Mouse (Mus musculus) thymus, postnatal 36 days (tissue): ENCODE measurements around the gene Ttc22.
A peak's percentile ranks its signal among the peaks of the same experiment; 100 is the strongest.

Experiments used
- DNase-seq, 2 experiments: peaks; one replicate each; pipeline ENCODE4 v3.0.0; 2022; ENCODE audit warnings: mixed read lengths in 2 of 2

Gene Ttc22

GRCm38 (mm10) chr4:106617056-106617455 is 5.2 kb upstream of the Ttc22 start, which contains the start of gene Lexm:
Gene Lexm (minus strand): TSS chr4:106617241.
- DNase-seq, result peak in 1 of 2 experiments; percentile 34

- no peak for DNase-seq
These were observed 3.3 kb upstream of the Ttc22 start for GRCm38 (mm10) chr4:106618898-106619297.

GRCm38 (mm10) chr4:106621428-106621827 is 804 bp upstream of the Ttc22 start:
- DNase-seq, result no peak

- DNase-seq, result no peak
These were observed 480 bp downstream of the Ttc22 start for GRCm38 (mm10) chr4:106622712-106623111.

GRCm38 (mm10) chr4:106624271-106624670 is 2.0 kb downstream of the Ttc22 start:
- DNase-seq, result no peak

GRCm38 (mm10) chr4:106627809-106628208 is 5.6 kb downstream of the Ttc22 start:
- no peak for DNase-seq

- DNase-seq, result no peak
These were observed 6.6 kb downstream of the Ttc22 start for GRCm38 (mm10) chr4:106628650-106629360.

GRCm38 (mm10) chr4:106629374-106629773 is 7.1 kb downstream of the Ttc22 start:
- no peak for DNase-seq

- DNase-seq, result peak; percentile 33 to 53
These were observed 8.3 kb downstream of the Ttc22 start for GRCm38 (mm10) chr4:106630333-106631220.

- no peak for DNase-seq
These were observed 10.1 kb downstream of the Ttc22 start for GRCm38 (mm10) chr4:106632313-106632712.

- DNase-seq, result no peak
These were observed 11.3 kb downstream of the Ttc22 start for GRCm38 (mm10) chr4:106633281-106634085.

GRCm38 (mm10) chr4:106634086-106634479 is 11.9 kb downstream of the Ttc22 start:
- no peak for DNase-seq

GRCm38 (mm10) chr4:106643483-106644217 is 21.4 kb downstream of the Ttc22 start:
- no peak for DNase-seq

- no peak for DNase-seq
These were observed 22.0 kb downstream of the Ttc22 start for GRCm38 (mm10) chr4:106644218-106644610.

GRCm38 (mm10) chr4:106645797-106646196 is 23.6 kb downstream of the Ttc22 start:
- no peak for DNase-seq

GRCm38 (mm10) chr4:106647137-106647536 is 24.9 kb downstream of the Ttc22 start:
- no peak for DNase-seq

- DNase-seq, result peak; percentile 98
These were observed 28.7 kb downstream of the Ttc22 start, which contains the start of gene Pars2 for GRCm38 (mm10) chr4:106650833-106651527. Gene Pars2 (plus strand): TSS chr4:106651069.

- no peak for DNase-seq
These were observed 30.3 kb downstream of the Ttc22 start for GRCm38 (mm10) chr4:106652546-106652945.

- no peak for DNase-seq
These were observed 30.8 kb downstream of the Ttc22 start for GRCm38 (mm10) chr4:106653051-106653450.

- no peak for DNase-seq
These were observed 33.4 kb downstream of the Ttc22 start for GRCm38 (mm10) chr4:106655681-106656080.

GRCm38 (mm10) chr4:106663956-106664470 is 41.8 kb downstream of the Ttc22 start:
- DNase-seq, result no peak
